ENCODE assay signal across 8 mouse cellular contexts in the genomic region with DNA sequence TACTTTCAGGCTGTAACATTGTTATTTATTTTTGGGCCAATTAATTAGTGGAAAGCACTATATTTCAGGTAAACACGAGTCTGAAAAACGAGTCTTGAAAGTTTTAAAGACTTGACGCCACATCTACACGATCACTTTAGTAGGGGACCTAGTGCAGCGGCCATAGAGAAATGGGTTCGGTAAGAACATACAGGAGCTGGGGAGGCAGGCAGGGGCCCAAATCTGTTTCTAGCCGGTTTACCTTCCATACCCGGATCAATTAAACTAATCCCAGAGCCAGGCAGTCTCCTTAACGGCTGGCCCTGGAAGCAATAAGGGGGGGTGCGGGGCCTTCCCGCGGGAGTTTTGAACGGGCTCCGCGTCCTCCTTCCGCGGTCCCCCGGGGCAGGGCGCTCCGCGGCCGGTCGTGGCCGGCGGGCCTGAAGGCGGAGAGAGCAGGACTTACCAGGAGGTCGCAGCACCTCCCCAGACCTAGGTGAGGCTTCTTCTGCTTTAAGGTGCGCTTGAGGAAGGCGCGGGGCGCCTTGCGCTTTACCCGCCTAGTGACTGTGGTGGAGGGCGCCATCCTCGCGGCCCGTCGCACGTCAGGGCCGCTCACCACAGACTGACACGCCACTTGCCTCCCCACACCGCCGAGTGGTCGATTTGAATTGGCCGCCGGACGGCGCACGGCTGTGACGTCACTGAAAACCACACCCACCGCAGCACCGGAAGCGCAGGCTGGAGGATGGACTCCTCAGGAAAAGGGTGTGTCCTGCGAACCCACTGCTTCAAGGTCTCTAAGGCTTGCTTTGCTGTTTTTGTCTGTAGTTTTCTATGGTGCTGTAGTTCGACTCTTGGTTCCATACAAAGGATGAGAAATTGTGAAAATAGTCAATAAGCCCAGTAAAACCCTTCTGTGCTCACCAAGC. TPM values are rescaled to one million over a fixed set of nuclear protein-coding genes. Genes with fewer than 3 reads are reported as not detected.
DNase-seq lines count a peak whose midpoint lies in the region; ATAC-seq lines count a peak whose summit lies in the region.

A gene (minus strand): TSS at position 645 of the 911 bp plus-strand sequence.

- H3K36me3 ChIP-seq in hindbrain, embryonic 12.5 days, result no peaks in the 10 kb centered on the region

- peak within 1 kb of the TSS; percentile 88 for H3K4me2 ChIP-seq in hindbrain, embryonic 12.5 days (replicated peaks)

- under 1% methylated on average over 55 of the region's 55 CpGs for WGBS in hindbrain, embryonic 12.5 days

- H3K4me3 ChIP-seq in hindbrain, embryonic 12.5 days, result peak within 1 kb of the TSS; percentile 82

- H3K27me3 ChIP-seq in hindbrain, embryonic 12.5 days, result no peaks in the 10 kb centered on the region

- H3K9me3 ChIP-seq in hindbrain, embryonic 12.5 days (replicated peaks), result no peaks in the 10 kb centered on the region

- H3K9ac ChIP-seq in hindbrain, embryonic 12.5 days, result peak within 1 kb of the TSS; percentile 71

- H3K27ac ChIP-seq in hindbrain, embryonic 12.5 days, result no peak within 1 kb of the TSS

- no peaks in the 10 kb centered on the region for H3K4me1 ChIP-seq in hindbrain, embryonic 12.5 days

- DNase-seq in Muller cell, postnatal 12 days (ENCODE audit: inconsistent ontology term), result peak; percentile 93
- DNase-seq in cerebellum, adult 9-11 months, result peak; percentile 73
- peak; percentile 83 to 88 for DNase-seq in frontal cortex, postnatal 10 days (ENCODE audit: low spot score in 2 of 2)
- DNase-seq in layer of hippocampus, postnatal 14 days (ENCODE audit: low spot score in 2 of 2), result peak; percentile 82 to 87
- peak; percentile 87 for DNase-seq in lung, postnatal 14 days
- peak; percentile 44 for DNase-seq in retina, adult 2 months (ENCODE audit: low read depth, low spot score)
- peak; percentile 90 to 92 for DNase-seq in thymus, postnatal 36 days

- ATAC-seq in hindbrain, embryonic 12.5 days (ENCODE audit: low FRiP score), result peak; percentile 100

RNA-seq across cellular contexts. Expression of the gene that starts here (rescaled TPM):
- polyA plus RNA-seq in hindbrain, embryonic 12.5 days (2016; fragmentation: Nextera tagmentation; extraction: Ambion mirVana), result 24.2 and 30.0 TPM in 2 replicates
- 1 to 10 TPM; 1.4 to 3.6 TPM for total RNA-seq in layer of hippocampus, postnatal 14 days (2021)
